Mouse (Mus musculus) ES-Bruce4 (cell line): Measurements from ENCODE around the gene Ctdspl. TPM values are rescaled to one million over a fixed set of nuclear protein-coding genes. Genes with fewer than 3 reads are reported as not detected.

Source experiments
- H3K27ac ChIP-seq: 2 replicates; pipeline ENCODE4 v1.5.1; 2012; ENCODE audit warnings: low read length, inconsistent platforms; ENCODE audit not compliant: insufficient read depth
- H3K27me3 ChIP-seq: 2 replicates; pipeline ENCODE4 v1.6.1; 2012; ENCODE audit warnings: mild to moderate bottlenecking, low read length, inconsistent platforms; ENCODE audit not compliant: control insufficient read depth, poor library complexity, insufficient read depth, severe bottlenecking
- H3K36me3 ChIP-seq: 2 replicates; pipeline ENCODE4 v1.6.1; 2012; ENCODE audit warnings: inconsistent platforms, mild to moderate bottlenecking, low read length, moderate library complexity; ENCODE audit not compliant: control insufficient read depth, poor library complexity, insufficient read depth, severe bottlenecking
- H3K4me1 ChIP-seq: one replicate; pipeline ENCODE4 v1.8.1; 2011; ENCODE audit warnings: low read length; ENCODE audit not compliant: control insufficient read depth, insufficient read depth
- H3K4me3 ChIP-seq: 2 replicates; pipeline ENCODE4 v1.5.1; 2011; ENCODE audit warnings: low read depth, mild to moderate bottlenecking, low read length
- H3K9ac ChIP-seq: 2 replicates; pipeline ENCODE4 v1.6.1; 2012; ENCODE audit warnings: low read depth, mild to moderate bottlenecking, inconsistent platforms; ENCODE audit not compliant: poor library complexity, severe bottlenecking
- H3K9me3 ChIP-seq: replicated peaks from 2 replicates; pipeline ENCODE4 v1.6.1; 2012; ENCODE audit warnings: mild to moderate bottlenecking, low read length, inconsistent platforms; ENCODE audit not compliant: control insufficient read depth, poor library complexity, insufficient read depth, severe bottlenecking
- CTCF ChIP-seq: IDR thresholded peaks from one replicate; pipeline ENCODE4 v1.8.1; 2011; ENCODE audit warnings: low read depth, low read length
- EP300 ChIP-seq: IDR thresholded peaks from 2 replicates; pipeline ENCODE4 v1.6.1; 2011; ENCODE audit warnings: low read depth, low read length; ENCODE audit not compliant: insufficient read depth
- POLR2A ChIP-seq: IDR thresholded peaks from one replicate; pipeline ENCODE4 v1.8.1; 2011; ENCODE audit warnings: low read length; ENCODE audit not compliant: insufficient read depth
- polyA plus RNA-seq: library from polyadenylated mRNA; stranded (reverse); fragments of >200 nt; gene quantifications from 2 replicates; pipeline ENCODE4 v1.2.4, GENCODE M21; 2011; ENCODE audit warnings: low read depth; ENCODE audit not compliant: missing spikeins, insufficient read depth, insufficient read length

Ctdspl gene
- polyA plus RNA-seq, 1 experiment: 20.2 TPM

GRCm38 (mm10) chr9:118964263-118965034, 38.2 kb downstream of the Ctdspl start:
- Histone ChIP-seq H3K27me3 (no peaks in the 10 kb centered on the region), H3K9ac (no peak overlapping the region), H3K9me3 (no peaks in the 10 kb centered on the region), H3K36me3 (no peaks in the 10 kb centered on the region), H3K27ac (no peak overlapping the region), H3K4me3 (no peak overlapping the region), H3K4me1 (no peaks in the 10 kb centered on the region)
- TF ChIP-seq CTCF: no peak
- no peak for TF ChIP-seq EP300
- TF ChIP-seq POLR2A: no peak

GRCm38 (mm10) chr9:118969810-118970209, 43.6 kb downstream of the Ctdspl start:
- TF ChIP-seq EP300 (no peak), CTCF (no peak), POLR2A (no peak)
- Histone ChIP-seq H3K4me3 (no peak overlapping the region), H3K4me1 (no peaks in the 10 kb centered on the region), H3K36me3 (no peaks in the 10 kb centered on the region), H3K9ac (no peak overlapping the region), H3K27ac (no peak overlapping the region), H3K9me3 (no peaks in the 10 kb centered on the region), H3K27me3 (no peaks in the 10 kb centered on the region)

GRCm38 (mm10) chr9:118973028-118973427, 46.8 kb downstream of the Ctdspl start:
- Histone ChIP-seq H3K9ac (no peak overlapping the region), H3K9me3 (no peaks in the 10 kb centered on the region), H3K4me3 (no peak overlapping the region), H3K27me3 (no peaks in the 10 kb centered on the region), H3K4me1 (no peaks in the 10 kb centered on the region), H3K36me3 (no peaks in the 10 kb centered on the region), H3K27ac (no peak overlapping the region)
- TF ChIP-seq EP300 (no peak), POLR2A (no peak), CTCF (no peak)

- Histone ChIP-seq H3K4me3 (no peak overlapping the region), H3K4me1 (no peaks in the 10 kb centered on the region), H3K9me3 (no peaks in the 10 kb centered on the region), H3K27me3 (no peaks in the 10 kb centered on the region), H3K36me3 (no peaks in the 10 kb centered on the region), H3K9ac (no peak overlapping the region), H3K27ac (no peak overlapping the region)
- TF ChIP-seq CTCF (no peak), EP300 (no peak), POLR2A (no peak)
Observed at GRCm38 (mm10) chr9:118973566-118973965, 47.3 kb downstream of the Ctdspl start.

- Histone ChIP-seq H3K27ac (no peak overlapping the region), H3K9ac (no peak overlapping the region), H3K4me1 (no peaks in the 10 kb centered on the region), H3K27me3 (no peaks in the 10 kb centered on the region), H3K9me3 (no peaks in the 10 kb centered on the region), H3K36me3 (no peaks in the 10 kb centered on the region), H3K4me3 (no peak overlapping the region)
- TF ChIP-seq EP300 (no peak), CTCF (no peak), POLR2A (no peak)
Observed at GRCm38 (mm10) chr9:118974148-118974547, 47.9 kb downstream of the Ctdspl start.

GRCm38 (mm10) chr9:118975211-118975671, 49.0 kb downstream of the Ctdspl start:
- H3K27me3 ChIP-seq: no peaks in the 10 kb centered on the region
- no peak overlapping the region for H3K4me3 ChIP-seq
- no peaks in the 10 kb centered on the region for H3K9me3 ChIP-seq
- H3K27ac ChIP-seq: no peak overlapping the region
- no peaks in the 10 kb centered on the region for H3K36me3 ChIP-seq
- no peaks in the 10 kb centered on the region for H3K4me1 ChIP-seq
- no peak overlapping the region for H3K9ac ChIP-seq
- TF ChIP-seq POLR2A (no peak), CTCF (no peak), EP300 (no peak)
